Mouse (Mus musculus) kidney, adult 8-10 months (tissue): ENCODE measurements around the gene Abcc5.
"Not testable (repeated sequence)": the region's sequence is repeated elsewhere in the genome, so short reads cannot be mapped to it uniquely, and the experiment has no call there.

Experiments
- DNase-seq, 2 experiments: peaks; one replicate each; pipeline ENCODE4 v3.0.0; 2022

The Abcc5 gene

DNA sequence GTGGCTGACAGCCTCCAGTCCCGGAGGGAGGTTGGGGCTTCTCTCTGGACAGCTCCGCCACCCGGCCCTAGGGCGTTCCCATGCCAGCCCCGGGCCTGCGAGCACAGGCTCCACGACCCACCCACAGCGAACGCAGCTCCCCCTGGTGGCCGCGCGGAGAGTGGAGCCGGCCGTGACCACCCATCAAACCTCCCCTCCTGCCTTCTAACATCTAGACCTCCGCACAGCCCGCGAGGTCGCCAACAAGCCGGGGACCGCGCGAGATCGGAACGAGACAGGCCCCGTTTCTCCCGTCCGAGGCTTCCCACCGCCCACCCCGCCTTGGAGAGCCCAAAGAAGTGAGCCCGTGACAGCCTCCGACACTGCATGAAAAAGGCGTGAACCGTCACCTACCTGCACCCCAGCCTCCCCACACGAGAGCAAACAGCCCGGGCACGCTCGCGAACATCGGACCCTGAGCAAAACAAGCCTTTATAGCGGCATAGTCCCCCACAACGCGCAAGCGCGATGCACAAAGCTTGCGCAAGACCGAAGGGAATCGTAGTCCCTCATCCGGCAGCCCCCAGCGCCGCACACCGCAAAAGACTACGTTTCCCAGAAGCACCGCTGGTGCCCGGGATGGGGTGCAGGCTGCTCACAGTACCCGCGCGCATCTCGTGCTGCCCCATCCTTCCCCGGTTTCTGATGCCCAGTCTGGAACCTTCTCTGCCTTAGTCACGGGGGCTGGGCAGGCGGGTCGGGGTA lies at the start of gene Abcc5:
Gene Abcc5, minus strand, starts transcription at position 540 of the 744 bp plus-strand sequence.
- peak; percentile 88 for DNase-seq

DNA sequence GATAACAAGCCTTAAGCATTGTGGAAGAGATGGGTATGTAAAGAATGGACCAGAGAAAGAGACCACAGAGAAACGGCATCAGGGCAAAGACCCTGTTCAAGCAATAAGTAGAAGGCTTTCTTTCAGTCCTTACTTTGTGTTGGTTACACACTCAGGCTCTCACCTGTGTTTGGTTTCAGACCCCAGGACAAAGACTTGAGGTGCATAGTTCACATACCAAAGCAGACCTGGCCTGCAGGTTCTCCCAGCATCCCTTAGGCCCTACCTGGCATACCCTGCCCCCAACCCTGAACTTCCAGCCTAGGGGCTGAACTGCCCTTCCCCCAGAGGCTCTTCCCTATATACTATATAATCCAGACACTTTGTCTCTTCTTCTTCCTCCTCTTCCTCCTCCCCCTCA lies 49.1 kb upstream of the Abcc5 start:
- no peak for DNase-seq

DNA sequence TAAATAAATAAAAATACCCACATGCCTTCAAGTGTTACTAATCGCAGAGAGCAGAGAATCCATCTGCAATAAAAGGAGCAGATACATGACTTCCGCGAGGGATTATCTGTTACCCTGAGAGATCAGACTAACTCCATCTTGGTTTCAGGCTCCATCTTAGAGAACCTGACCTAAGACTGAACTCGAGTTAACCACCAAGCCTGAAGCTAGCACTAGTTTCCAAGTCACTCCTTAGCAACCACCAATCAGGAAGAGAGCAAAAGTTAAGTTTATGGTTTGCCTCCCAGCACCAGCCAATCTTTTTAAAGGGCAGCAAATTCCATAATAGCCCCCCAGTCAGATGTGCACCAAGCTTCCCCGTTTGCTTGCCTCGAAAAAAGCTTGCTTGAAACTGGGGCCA lies 48.6 kb upstream of the Abcc5 start:
- DNase-seq = no peak

DNA sequence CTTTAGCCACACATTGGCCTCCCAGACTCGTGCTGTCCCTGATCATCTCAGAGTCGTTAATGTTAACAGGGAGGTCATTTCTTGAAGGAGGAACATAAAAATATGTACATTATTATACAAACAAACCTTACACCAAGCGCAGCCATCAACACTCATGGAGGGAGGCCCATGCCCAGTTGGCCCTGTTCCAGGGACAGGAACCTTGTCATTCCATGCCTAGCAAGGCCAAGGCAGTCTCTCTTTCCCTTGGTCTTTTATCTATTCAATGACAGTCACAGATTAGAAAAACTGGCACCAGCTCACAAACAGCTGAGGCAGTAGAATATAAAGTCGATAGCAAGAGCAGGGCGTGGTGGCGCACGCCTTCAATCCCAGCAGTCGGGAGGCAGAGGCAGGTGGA lies 48.0 kb upstream of the Abcc5 start:
- no peak for DNase-seq

DNA sequence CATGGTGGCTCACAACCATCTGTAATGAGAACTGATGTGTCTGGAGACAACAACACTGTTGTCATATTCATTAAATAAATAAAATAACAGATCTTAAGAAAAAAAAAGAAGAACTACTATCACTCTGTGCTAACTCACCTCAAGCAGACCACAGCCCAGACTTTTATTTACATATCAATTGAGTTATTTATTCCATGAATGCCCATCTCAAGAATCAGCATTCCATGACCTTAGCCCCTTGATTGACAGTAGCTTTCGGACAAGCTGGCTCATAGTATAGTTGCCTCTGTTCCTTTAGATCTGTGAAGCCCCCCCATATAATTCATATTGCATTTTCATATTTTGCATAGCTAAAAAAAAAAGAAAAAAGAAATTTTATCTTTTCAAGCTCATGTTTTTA lies 47.6 kb upstream of the Abcc5 start:
- DNase-seq = no peak

DNA sequence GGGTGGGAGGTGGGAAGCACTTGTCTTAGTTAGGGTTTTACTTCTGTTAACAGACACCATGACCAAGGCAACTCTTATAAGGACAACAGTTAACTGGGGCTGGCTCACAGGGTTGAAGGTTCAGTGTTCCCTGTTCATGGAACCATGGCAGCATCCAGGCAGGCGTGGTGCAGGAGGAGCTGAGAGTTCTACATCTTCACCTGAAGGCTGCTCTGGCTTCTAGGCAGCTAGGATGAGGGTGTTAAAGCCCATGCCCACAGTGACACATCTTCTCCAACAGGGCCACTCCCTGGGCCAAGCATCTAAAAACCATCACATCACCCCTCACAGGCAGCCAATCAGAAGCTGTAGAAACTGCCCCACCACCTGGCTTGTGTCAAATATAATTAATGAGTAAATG lies 45.5 kb upstream of the Abcc5 start:
- DNase-seq = peak; percentile 24 to 65

DNA sequence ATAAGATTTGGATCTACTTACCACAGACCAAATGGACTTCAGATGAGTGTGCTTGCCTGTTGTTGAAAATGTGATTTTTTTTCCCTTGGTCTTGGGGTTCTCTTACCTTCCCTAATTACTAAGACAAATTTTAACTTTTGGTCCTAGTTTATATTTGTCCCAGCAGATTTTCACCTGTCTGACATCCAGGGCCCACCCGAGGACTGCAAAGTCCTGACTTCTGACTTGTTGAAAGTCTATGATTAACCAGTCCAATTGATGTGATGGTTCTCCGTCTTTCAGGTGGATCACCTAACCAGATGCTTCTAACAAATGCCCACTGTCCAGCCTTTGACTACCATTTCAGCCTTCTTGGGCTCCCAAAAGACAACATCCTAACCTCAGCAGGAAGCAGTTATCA lies 44.8 kb upstream of the Abcc5 start:
- peak in 1 of 2 experiments; percentile 29 for DNase-seq

DNA sequence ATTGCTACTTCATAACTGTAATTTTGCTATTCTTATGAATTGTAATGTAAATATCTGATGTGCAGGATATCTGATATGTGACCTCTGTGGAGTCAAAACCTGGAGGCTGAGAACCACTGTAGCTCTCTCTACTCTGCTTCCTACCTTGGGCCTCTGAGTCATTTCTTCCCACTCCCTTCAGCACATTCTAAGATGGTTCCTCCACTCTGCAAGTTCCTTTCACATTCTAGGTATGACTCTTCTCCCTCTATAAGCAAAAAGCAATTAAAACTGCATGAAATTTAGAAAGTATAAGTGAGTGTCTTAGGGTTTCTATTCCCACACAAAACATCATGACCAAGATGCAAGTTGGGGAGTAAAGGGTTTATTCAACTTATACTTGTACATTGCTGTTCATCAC lies 38.5 kb upstream of the Abcc5 start:
- no peak for DNase-seq

DNA sequence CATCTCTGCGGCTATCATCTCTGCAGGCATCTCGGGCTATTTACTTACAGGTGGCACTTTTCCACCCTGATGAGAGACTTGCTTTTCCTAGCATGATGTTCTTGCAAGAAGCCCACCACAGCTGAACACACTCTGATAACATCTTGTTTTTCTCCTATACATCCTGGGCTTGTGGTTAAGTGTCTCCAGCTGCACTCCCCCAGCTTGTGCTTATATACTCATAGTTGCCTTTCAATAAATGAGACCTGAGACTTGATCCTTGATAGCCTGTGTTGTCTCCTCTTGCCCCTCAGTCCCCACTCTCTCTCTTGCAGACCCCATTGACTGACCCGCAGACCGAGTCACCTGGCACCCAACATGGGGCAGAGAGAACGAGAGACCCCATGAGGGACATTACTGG lies 32.5 kb upstream of the Abcc5 start:
- not testable (repeated sequence) for DNase-seq

DNA sequence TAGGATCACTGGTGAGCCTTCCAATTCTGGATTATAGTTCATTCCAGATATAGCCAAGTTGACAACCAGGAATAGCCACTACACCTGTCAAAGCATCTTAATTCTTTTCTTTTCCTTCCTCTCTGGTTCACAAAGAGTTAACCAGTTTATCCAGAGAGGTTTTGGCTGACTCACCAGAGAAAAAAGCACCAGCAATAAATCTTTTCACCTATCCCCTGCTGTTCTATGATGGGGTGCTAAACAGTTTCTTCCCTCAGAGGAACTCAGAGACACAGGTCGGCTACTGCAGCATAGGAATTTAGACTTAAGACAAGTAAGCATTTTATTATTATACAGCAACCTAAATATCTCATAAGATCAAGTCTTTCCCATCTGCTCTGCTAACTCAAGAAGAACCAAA lies 29.9 kb upstream of the Abcc5 start:
- DNase-seq = no peak

DNA sequence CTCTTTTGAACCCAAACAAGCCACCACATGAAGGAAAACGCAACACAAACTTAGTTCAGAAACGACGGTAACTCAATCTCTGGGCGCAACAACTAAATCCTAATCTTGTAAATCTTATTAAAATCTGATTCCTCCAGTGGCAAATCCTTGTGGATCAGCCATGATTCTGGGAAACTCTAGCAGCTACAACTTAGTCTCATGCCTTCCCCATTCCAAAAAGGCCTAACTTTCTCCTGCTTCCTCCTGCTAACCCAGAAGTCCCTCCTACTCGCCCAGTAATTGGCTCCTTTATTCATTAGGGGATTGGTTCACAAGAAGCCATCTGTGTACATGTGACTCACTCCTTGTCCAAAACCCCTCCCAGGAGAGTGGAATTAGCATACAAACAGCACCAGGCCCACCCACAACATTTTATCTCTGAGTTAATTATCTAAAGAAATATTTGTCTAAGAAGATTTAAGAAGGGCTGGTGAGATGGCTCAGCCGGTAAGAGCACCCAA lies 28.0 kb upstream of the Abcc5 start:
- DNase-seq = no peak

DNA sequence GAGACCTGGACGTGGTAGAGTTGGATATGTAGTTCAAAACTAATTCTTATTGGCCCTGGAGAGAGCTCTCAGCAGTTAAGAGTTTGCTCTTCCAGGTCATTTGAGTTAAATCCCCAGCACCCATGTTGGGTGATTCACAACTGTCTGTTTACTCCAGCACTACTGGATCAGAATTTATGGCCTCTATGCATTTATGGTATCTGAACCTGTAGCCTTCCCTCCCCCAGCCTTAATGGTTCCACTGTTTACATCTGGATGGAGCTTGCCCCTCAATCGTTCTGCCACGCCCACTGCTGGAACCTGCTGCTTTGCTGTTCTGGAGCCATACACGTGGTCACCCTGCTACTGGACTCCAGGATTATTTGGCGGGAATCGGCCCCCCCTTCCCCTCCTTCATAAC lies 25.6 kb upstream of the Abcc5 start:
- peak in 1 of 2 experiments; percentile 19 for DNase-seq

DNA sequence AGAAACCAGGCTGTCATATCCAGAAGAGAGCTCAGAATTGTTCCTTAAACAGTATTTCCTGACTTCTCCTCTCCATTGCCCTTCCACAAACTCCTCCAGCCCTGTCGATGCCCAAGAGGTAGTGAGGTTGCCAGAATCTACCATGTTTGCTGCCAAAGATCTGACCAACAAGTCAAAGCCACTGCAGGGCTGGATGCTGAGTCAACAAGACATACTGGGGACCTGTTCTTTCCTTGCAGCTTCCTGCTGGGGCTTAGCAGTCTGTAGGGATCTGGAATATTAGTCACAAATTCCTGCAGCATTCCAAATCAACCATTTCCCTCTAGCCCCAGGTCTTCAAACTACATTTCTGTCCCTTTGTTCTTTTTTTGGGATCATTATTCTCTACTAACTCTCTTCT lies 19.7 kb upstream of the Abcc5 start:
- DNase-seq = no peak

DNA sequence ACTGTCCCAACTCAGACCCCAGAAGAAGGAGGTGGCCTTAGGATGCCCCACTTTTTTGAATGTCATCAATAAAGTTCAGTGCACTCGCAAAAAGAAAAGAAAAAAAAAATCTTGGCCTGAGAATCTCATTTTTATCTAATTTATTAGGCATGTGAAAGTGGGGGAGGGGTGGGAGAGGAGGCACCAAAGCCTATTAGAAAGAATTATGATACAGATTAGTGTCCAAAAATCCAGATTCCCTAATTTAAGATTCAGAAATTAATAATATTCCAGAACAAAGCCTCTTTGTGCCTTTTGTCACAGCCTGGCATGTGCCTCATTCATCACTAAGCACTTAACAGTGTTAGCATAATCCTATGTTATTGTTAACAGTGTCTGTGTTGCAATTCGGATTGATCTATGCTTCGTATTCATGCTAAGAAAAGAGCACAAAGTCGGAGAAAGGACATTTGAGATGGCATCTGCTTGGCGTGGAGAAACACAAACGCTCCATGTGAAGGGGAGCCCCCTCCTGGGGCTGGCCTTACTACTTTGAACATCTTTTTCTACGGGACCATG lies 18.7 kb upstream of the Abcc5 start:
- no peak for DNase-seq

DNA sequence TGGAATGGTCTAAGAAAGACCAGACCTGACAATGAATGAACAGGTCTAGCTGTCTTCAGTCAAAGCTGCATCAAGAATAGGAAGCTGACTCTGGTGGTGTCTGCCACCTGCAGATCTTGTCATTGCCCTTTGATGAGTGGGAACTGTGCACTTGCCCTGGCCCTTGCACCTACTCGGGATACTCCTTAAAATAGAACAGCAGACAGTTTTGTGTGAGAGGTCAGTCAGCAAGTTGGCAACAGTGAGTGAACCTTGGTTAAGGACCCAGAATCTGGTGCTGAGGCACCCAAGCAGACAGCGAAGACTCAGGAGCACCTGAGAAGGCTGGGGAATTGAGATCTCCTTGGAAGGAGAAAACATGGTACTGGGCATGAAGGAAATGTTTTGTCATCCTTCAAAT lies 16.7 kb upstream of the Abcc5 start:
- peak; percentile 4 to 27 for DNase-seq

DNA sequence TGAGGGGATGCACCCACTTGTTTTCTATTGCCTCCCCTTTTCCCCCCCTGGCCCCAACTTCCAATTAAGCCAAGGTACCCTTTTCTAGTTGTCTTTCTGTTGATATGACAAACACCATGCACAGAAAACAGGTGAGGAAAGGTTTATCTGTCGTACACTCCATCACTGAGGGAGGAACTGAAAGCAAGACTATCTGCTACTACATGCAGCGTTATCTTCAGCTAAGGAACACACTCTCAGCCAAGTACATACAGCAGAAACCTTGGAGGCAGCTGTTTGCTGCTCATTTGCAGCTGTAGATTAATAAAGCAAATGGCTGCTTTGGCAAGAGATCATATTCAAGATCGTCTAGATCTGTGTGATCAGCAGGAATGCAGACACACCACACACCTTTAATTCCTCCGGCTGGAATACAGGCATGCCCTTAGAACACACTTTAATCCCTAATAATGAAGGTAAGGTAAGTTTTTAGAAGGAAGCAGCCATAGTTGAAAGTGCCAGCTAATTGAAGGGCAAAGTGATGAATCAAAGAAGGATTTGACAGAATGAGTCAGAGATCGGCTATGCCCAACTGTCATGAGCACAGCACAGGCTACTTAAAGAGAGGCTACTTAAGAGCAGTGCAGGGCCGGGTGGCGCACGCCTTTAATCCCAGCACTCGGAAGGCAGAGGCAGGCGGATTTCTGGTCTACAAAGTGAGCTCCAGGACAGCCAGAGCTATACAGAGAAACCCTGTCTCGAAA lies 12.7 kb upstream of the Abcc5 start:
- DNase-seq = no peak

DNA sequence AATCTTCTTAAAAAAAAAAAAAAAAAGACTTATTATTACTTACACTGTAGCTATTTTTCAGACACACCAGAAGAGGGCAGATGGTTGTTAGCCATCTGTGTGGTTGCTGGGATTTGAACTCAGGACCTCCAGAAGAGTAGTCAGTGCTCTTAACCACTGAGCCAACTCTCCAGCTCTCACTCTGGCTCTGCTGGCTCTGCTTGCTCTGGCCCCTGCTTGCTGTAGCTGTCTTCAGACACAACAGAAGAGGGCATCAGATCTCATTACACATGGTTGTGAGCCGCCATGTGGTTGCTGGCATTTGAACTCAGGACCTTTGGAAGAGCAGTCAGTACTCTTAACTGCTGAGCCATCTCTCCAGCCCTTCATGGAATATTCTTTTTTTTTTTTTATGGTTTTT lies 11.9 kb upstream of the Abcc5 start:
- not testable (repeated sequence) for DNase-seq

DNA sequence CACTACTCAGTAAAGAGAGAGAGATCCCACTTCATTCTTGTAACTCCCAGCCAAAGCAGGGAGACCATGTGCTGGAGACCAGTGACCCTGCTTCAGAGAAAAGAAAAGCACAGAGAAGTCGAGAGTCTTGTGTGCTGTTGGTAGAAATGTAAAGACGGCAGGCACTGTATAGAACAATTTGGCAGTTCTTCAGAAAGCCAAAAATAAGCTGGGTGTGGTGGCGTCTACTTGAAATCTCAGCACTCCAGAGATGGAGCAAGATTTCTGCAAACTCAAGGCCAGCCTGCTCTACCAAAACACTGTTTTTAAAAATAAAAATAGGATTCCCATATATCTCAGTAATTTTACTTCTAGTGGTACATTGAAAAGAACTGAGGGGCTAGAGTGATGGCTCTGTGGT lies 10.1 kb upstream of the Abcc5 start:
- no peak for DNase-seq

DNA sequence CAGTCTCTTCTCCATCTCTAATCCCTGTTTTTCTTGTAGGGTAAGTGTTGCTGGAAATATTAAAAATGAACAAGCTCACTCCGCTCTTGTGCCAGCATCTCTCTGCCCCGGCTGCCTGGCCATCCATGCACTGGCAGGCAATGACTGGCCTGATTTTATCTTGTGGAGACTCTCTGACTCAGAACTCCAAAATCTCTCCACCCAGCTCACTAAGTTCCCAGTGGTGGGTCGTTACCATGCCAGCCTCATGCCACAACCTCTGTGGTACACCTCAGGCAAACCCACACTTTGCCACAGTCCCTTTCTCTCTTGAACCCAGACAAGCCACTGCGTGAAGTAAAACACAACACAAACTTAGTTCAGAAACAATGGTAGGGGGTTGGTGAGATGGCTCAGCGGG lies 3.1 kb upstream of the Abcc5 start:
- no peak for DNase-seq

DNA sequence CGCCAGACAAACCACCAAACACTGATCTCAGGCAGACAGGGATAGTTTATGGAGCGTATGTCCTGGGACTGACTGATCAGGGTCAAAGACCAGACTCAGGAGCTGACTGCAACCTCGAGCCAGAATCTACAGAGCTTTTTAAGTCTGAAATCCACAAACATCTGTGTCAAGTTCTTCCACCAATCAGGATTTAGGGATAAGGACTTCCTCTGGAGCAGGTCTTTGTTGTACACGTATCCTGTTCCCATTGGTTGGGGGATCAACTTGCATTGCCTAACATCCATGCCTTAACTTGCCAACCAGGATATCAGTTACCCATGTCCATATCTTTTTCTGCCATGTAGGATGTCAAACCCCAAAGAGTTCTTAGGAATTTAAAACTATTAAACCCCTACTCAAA lies 1.4 kb upstream of the Abcc5 start:
- no peak for DNase-seq

DNA sequence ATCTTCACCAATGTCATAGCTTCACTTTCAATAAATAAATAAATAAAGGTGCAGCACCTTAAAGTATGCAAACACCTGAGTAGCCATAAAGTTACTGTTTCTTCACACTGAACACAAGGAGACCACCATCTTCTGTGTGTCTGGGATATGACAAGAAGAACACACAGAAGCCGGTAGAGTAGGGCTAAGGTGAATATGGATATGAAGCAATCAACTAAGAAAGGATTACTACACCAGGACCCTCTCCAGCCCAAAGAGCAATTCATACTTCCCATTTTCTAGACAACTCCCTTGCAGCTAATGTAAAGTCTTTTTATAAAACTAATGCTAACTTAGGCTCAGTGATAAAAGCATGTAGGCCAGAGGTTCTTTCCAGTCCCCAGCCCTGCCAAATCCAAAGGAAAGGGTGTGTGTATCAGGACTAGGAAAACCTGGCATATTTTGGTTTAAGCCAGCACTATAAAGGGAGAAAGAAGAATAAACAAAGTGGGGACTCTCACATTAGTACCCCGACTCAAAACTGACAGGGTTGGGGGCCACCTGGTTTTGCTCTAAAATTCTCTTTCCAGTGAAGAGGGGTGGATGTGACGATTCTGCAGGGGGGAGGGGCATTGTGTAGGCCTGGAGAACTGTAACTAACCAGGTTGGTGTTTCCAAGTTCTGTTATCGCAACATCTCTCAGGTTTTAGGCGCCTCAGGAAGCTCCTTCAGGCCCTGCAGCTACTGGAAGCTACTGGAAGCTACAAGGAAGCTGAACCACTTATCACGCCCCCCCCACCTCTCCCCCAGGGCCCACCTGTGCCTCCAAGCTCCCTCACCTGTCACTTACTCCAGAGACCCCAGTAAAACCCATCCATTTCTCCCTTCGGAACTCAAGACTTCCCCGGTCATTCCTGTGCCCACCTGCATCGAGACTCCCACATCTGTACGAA lies 1.2 kb downstream of the Abcc5 start:
- peak in 1 of 2 experiments; percentile 13 for DNase-seq

DNA sequence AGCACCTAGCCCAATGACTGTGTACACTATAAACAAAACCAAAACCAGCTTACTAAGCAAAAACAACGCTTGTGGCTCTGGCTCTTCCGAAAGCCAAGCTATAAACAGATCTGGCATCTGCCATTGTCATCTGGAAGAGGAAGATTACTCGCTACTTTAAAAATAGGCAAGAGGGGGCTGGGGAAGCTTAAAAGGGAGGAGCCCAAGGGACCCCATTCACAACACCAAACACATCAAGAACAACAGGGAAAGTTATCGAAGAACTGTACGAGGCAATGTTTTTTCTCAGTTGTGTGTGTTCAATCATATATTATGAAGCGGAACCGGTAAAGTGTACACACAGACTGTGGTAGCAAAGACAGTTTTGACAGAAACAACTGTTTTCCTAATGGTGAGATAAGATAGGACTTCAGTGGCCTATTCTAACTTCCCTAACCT lies 1.9 kb downstream of the Abcc5 start:
- DNase-seq = no peak
